Mouse (Mus musculus): ENCODE results near the gene Pax7.

The Pax7 gene

DNA sequence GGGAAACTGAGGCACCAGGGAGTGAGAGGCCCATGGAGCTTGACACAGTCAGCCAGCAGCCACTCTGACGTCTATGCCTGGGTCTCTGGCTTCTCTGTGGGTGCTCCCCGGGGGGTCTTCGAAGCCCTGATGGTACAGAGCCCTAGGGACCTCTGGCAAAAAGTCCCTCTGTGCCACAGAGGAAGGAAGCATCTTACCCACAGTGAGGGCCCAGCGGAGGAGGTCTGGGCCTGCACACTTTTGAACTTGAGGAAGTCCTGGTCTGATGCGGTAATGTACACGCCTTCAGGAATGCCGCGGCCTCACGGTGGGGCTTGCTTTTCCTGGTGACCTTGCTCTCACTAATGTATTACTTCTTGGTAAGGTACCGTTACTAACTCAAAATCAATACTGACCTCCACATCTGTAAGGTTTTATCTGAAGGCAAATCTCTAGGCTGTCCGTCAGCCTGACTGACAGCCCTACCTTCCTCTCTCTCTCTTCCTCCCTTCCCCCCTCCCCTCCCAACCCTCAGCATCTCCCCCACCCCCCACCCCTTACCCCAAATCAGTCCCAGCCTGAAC is 79.1 kb downstream of the Pax7 start:
- no peak for DNase-seq (ENCODE audit: low spot score in 2 of 2)

GRCm38 (mm10) chr4:139750926-139751325 is 82.4 kb downstream of the Pax7 start:
- no peak for DNase-seq (ENCODE audit: low spot score in 2 of 2)

DNA sequence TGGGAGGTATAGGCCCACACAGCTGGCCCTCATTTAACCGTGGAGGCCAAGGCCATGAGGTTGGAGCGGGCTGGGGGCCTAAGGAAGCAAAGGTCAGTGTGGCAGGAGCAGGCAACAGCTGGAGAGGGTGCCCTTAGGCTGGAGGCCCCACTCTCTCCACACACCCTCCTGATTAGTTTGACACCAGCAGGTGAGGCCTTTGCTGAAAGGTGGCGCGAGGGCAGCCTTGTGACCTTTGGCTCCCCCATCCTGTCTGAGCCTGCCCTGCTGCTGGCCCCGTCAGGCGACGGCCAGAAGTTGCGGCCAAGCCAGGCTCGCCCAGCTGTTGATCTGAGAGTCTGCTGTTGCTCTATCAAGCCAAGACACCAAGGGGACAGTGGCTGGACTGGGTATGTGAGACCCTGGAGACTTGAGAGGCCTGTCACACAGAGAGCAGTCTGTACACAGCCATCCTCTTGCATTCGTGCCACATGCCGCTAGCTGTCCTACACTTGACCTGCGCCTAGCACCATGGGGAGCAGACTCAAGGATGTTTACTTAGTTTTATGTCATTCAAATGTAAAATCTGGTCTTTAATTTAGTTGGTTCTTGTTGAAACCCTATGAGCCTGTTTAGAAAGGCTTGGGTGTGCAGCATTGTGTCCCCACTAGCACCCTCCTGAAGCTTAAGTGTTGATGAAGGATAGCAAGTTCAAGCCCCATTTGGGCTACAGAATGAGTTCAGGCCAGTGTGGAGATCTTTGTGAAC is 86.0 kb downstream of the Pax7 start:
- no peak for DNase-seq (ENCODE audit: low spot score in 2 of 2)

DNA sequence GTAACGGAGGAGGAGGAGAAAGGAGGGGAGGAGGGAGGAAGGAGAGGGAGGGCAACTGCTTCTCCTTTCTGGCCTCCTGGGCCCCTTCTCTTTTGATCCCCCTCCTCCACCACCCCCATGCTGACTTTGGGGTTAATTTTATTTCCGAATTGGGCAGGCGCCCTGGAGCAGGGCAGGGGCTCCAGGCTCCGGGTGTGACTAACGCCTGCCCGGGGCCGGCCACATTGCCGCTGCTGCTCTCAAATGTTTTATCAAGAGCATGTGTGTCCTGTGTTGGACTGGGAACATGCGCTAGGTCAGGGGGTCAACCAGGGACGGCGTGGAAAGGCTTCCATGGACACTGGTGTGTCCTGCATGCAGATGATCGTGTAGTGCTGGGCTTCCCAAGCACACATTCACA is 87.2 kb downstream of the Pax7 start:
- DNase-seq (ENCODE audit: low spot score in 2 of 2) = no peak

DNA sequence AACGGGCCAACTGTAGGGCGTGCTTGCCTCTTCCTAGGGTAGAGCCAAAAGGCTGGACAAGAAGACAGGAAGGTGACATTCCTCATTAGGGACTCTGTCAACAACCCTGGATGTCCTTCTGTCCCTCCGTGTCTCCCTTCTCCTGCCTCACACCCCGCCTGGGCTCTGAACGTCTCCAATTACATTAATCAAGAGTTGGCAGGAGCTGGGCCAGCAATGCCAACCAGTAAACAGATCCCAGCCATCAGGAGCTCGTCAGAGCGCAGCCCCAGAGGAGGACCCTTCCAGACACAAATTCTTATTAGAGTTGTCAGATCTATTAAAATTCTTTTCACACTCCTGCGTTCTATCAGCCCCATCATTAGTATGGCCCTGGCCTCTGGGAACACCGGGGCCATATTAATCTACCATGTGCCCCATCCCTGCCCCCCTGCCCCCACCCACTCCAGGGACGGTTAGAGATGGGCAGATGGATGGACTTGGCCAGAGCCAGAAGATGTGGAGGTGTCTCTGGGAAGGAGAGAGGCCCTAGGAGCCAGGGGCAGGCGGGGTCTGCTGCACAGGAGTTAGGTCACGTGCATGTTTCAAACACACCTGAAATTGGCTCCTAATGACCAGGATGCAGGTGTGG is 88.4 kb downstream of the Pax7 start:
- DNase-seq (ENCODE audit: low spot score in 2 of 2) = no peak

GRCm38 (mm10) chr4:139743626-139744025 is 89.7 kb downstream of the Pax7 start:
- DNase-seq (ENCODE audit: low spot score in 2 of 2) = no peak

DNA sequence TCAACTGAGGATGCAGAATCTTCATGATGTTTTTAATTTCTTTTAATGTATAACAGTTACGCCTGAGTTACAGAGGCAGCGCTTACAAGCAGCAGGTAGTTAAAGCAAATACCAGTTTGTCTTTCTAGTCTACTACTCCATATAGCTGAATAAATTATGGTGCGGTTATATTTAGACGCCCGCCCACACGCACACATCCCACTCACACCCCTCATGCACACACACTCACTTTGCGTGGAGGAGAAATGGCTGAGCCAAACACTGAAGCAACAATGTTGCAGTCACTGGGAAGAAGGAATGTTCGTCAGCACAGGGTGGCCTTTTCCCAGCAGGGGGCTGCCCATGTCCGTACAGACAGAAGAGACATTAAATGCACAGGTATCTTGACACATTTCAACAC is 96.3 kb downstream of the Pax7 start:
- no peak for DNase-seq (ENCODE audit: low spot score in 2 of 2)

GRCm38 (mm10) chr4:139727101-139727500 is 106.2 kb downstream of the Pax7 start:
- no peak for DNase-seq (ENCODE audit: low spot score in 2 of 2)

- no peak for DNase-seq (ENCODE audit: low spot score in 2 of 2)
Observed at GRCm38 (mm10) chr4:139725421-139725820, 107.9 kb downstream of the Pax7 start.

GRCm38 (mm10) chr4:139724296-139724695 is 109.0 kb downstream of the Pax7 start:
- no peak for DNase-seq (ENCODE audit: low spot score in 2 of 2)

GRCm38 (mm10) chr4:139718978-139719377 is 114.3 kb downstream of the Pax7 start:
- no peak for DNase-seq (ENCODE audit: low spot score in 2 of 2)

DNA sequence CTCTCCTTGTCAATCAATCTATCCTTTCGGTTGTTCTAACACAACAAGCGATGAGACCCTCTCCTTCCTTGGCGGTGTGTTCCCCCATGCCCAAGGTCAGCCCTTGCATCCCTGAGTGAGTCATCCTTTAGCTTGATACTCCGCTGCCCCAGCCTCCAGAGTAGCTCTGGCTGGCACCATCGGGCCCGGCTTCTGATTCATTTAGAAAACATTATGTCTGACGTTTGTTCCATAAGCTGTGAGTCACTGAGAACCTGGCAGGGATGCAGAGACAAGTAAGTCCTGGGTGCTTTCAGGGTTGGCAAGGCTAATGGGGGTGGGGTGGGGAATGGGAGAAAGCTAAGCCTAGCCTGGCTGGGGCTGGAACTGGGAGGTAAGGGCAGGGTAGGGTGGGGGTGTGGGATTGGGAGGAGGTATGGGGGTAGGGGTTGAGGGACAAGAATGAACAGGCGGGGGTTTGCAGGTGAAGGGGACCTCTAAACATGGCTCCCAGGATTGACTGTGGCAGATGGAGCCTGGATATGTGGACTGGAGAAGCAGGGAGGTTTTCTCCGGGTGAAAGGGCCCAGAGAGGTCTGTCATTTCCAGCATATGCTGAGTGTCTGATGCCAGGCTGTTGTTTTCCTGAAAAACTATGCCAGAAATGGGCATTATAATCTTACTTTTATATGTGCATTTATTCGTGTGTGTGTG is 116.7 kb downstream of the Pax7 start:
- no peak for DNase-seq (ENCODE audit: low spot score in 2 of 2)

DNA sequence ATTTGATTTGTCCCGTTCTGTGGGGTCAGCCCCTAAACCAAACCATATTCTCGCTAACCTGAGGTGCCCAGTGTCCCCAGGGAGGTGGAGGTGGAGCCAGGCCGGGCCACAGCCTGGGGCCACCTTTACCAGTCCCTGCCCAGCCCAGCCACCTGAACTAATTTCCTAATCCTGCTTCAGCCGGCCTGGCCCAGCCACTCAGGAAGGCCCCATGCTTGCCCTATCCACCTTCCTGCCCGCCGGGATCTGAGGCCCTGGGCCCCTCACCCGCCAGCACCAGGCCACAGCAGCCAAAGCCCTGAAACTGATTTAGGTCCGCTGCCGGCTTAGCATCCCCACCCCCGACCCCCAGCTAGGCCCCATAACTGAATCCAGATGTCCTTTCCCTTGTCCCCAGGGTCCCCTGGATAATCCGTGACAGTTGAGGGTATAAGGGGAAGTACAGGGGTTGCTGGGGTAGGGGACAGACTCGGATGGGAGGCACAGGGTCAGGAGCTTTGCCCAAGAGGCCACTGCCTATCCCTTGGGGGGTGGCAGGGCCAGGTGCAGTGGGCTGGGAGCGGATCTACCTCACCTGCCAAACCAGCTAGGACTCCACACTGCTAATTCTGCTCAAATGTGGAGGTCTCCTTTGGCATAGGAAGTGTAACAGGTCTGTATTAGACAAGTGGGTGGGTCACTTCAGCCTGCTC is 117.9 kb downstream of the Pax7 start:
- no peak for DNase-seq (ENCODE audit: low spot score in 2 of 2)

DNA sequence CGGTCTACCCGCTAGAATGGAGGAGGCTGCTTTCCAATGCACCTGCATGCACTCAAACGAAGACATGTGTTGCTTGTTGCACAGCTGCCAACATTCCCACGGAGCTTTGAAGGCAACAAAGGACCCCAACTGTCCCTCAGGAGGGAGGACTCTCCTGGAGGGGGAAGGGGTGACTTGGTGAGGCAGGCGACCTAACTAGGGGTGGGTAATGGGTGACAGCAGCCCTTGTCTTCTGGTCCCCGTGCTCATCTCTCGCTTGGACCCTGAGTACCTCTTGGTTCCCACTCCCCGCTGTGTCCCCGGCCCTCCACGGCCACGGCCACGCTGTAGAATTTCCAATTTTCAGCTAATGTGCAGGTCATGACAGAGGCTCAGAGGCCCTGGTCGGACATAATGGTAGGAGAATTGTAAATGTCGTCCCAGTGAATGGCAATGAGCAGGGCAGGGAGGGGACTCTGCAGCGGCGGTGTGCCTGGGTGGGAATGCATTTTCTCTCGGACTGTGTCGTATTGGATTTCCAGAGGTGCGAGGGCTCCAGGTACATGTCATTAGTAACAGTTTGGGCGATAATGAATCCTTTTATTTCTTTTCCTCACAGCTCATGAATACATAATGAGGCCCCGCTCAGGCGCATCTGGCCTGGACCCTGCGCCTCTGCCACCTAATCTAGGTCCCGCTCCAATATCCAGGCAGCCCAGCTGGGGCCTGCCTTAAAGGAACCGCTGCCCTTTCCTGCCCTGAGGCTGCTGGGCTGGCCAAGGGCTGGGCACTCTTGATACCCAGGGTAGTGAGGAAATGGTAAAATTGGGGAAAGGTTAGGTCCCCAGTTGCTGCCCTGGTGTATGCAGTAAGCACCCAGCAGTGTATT is 122.6 kb downstream of the Pax7 start:
- DNase-seq (ENCODE audit: low spot score in 2 of 2) = no peak

- DNase-seq (ENCODE audit: low spot score in 2 of 2) = no peak
Observed at GRCm38 (mm10) chr4:139705986-139706385, 127.3 kb downstream of the Pax7 start.

DNA sequence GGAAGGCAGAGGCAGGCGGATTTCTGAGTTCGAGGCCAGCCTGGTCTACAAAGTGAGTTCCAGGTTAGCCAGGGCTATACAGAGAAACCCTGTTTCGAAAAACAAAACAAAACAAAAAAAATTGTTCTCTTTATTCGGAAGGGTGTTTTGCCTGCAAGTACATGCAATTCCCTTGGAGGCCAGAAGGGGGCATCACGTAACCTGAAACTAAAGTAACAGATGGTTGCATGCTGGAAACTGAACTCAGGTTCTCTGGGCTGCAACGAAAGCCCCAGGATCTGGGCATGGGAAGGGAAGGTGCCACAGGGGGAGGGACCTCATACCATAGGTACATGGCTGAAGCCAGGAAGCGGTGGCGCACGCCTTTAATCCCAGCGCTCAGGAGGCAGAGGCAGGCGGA is 129.9 kb downstream of the Pax7 start:
- no peak for DNase-seq (ENCODE audit: low spot score in 2 of 2)

DNA sequence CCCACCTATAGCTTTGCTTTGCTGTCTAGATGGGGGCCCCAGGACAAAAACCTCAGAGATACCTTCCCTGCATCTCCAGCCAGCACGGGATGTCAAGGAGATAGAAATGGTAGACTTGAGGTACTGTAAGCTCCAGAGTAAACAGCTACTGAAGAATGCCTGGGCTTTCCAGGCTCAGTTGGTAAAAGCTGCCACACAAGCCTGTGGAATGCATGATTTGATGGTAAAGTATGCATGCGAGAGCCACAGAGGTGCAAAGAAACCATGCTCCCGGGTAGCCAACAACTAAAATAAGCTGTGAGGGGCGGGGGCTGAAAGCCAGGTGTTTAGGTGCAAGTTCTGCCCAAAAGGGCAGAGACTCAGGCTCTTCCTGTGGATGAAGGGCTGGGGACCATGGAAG is 130.4 kb downstream of the Pax7 start:
- DNase-seq (ENCODE audit: low spot score in 2 of 2) = no peak

DNA sequence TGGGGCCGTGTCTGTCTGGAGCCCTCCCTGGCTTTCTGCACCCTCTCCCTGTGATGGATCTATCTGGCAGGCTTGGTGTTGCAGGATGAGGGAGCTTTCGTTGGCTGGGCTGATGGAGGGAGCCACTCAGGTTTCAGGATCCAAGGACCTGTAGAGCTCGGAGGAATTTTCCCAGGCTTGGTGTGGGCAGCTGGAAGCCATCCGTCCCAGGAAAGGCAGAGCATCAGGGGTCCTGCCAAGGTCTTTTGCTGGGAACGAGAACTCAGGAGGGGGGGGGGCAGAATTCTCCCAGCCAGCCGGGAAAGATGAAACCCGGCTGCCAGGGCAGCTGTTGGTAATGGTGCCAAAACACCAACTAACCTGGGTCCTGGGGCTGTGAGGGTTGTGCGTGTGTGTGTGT is 134.7 kb downstream of the Pax7 start:
- no peak for DNase-seq (ENCODE audit: low spot score in 2 of 2)

DNA sequence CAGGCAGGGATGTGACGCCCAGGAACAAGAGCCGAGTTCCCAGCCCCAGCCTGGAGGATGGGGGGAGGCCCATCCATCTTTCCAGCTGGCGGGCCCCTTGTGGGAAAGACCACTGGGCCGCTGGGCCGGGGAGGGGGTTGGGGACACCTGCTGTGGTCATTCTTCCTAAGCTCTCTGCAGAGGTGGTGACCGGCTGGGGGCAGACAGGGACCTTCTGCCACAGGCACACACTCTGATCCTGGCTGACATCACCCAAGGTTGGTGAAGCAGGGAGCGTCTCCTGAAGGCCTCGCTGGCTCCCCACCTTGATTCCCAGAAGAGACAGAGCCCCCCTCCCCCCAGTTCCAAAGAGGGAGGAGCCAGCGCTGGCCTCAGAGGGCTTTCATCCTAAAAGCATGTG is 135.6 kb downstream of the Pax7 start:
- DNase-seq (ENCODE audit: low spot score in 2 of 2) = no peak

GRCm38 (mm10) chr4:139693315-139693714 is 140.0 kb downstream of the Pax7 start:
- no peak for DNase-seq (ENCODE audit: low spot score in 2 of 2)

DNA sequence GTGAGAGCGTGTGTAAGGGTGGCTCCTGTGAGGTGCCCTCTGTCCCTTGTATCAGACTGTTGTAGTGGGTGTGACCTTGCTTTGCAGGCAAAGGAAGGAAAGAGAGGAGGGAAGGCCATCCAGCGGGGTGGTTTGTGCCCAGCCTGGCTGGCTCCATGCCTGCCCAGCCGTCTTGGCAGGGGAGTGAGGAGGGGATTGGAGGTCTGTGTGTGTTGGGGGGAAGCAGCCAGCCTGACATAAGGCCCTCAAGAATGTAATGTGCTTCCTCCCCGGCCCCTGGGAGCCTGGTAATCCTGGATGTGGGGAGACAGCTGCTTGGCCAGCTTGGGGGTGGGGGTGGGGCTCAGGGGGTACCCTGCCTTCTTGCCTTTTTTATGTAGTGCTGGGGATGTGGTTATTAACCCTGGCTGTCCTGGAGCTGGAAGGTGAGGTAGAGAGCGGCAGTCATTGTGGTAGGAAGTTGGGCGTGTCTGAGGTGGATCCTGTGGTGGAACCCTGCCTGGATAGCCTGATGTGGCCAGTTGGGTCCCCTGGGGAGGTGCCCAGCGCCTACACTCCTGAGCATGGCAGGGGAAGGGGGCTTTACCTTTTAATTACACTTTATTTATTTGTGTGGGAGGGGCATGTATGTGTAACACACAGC is 143.6 kb downstream of the Pax7 start:
- DNase-seq (ENCODE audit: low spot score in 2 of 2) = no peak

Data from spleen, postnatal 4 days (tissue).